Mouse (Mus musculus): ENCODE measurements around the gene Plet1.

The Plet1 gene

GRCm38 (mm10) chr9:50495405-50496150 is 1.3 kb downstream of the Plet1 start:
- DNase-seq (ENCODE audit: low spot score), result no peak

DNA sequence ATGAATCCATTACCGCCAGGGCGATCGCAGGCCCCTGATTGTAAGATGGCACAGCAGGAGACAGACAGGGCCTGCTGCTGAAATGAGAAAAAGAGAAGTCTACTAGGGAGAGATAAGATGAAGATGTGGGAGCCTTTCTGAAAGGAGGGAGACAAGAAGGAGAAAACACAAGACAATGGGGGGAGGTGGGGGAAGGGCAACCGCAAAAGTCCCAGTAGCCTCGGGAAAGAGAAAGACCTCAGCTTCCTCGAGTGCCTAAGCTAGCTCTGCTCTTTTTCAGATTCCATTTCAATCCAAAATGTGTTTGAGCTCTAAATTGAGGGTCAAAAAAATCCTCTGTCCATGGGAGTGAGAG is 1.8 kb downstream of the Plet1 start:
- no peak for DNase-seq (ENCODE audit: low spot score)

DNA sequence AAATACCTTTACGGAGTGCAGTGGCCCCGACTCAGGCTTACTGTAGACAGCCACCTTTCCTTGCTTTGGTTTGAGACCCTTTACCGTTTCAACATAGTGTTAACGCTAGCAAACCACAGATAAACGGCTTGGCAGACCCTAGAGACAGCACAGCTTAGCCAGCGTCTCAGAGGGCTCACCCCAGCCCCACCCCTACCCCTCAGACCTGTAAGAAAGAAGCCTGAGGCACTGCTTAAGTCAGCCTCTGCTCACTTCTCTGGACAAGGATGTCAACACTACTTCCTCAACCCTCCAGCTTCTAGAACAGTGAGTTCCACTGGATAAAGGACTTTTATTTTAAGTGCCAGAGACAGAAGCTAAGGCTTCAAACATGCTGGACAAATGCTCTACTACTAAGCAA is 2.2 kb downstream of the Plet1 start:
- DNase-seq (ENCODE audit: low spot score), result no peak

- no peak for DNase-seq (ENCODE audit: low spot score)
These were observed 2.8 kb downstream of the Plet1 start for GRCm38 (mm10) chr9:50497076-50497475.

- DNase-seq (ENCODE audit: low spot score), result no peak
These were observed 3.2 kb downstream of the Plet1 start for GRCm38 (mm10) chr9:50497536-50497935.

DNA sequence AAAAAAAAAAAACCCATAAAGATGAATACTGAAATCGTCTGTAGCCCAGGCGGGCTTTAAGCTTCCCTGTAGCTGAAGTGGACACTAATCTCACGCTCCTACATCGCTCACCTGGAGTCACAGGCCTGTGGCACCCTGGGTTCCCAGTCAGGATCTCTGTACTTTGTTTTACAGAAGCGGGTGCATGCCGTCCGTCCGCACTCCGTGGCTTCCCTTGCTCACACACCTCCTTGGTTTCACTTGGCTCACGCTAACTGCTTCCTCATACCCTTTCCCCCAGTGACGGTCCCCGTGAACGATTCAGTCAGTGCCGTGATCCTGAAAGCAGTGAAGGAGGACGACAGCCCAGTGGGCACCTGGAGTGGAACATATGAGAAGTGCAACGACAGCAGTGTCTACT is 4.5 kb downstream of the Plet1 start:
- DNase-seq (ENCODE audit: low spot score), result no peak

- DNase-seq (ENCODE audit: low spot score), result no peak
These were observed 5.5 kb downstream of the Plet1 start for GRCm38 (mm10) chr9:50499781-50500180.

- DNase-seq (ENCODE audit: low spot score), result no peak
These were observed 6.2 kb downstream of the Plet1 start for GRCm38 (mm10) chr9:50500467-50500973.

GRCm38 (mm10) chr9:50500974-50501501 is 6.7 kb downstream of the Plet1 start:
- no peak for DNase-seq (ENCODE audit: low spot score)

- DNase-seq (ENCODE audit: low spot score), result no peak
These were observed 8.6 kb downstream of the Plet1 start for GRCm38 (mm10) chr9:50502949-50503348.

DNA sequence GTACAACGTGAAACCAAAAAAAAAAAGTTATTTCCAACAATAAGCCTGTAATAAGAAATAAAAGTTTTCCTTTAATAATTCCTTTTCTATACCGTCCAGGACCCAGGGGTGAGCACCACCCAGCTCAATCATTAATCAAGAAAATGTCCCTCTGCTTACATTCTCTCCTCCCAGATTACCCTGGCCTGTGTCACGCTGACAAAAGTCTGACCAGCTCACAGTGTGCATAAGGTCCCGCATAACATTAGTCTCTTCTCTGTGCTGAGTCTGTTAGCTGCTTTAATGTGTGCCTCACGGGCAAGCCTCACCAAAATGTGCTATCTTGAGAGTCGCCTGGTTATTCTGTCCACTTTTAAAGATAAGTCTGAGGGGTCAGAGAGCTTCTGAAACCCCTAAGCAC is 11.1 kb downstream of the Plet1 start:
- DNase-seq (ENCODE audit: low spot score), result no peak

DNA sequence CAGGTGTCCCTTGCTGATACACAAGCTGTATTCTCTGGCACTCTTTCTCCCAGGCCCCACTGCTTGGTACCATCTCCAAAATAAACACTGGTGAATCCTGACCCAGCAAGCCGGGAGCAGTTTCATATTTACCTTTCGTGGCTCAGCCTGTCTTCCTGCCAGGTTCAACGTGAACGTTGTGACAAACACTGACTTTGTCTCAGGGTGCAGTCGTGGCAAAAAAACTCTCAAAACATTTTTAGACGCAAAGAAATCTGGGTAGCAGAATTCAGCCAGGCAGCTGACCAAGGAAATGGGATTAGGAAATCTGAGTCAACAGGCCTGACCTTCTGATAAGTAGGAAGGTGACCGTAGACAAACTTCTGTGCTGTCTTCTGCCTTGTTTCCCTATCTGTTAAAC is 13.2 kb downstream of the Plet1 start:
- no peak for DNase-seq (ENCODE audit: low spot score)

GRCm38 (mm10) chr9:50515462-50515861 is 21.1 kb downstream of the Plet1 start:
- DNase-seq (ENCODE audit: low spot score), result no peak

GRCm38 (mm10) chr9:50518781-50519180 is 24.5 kb downstream of the Plet1 start:
- peak; percentile 47 for DNase-seq (ENCODE audit: low spot score)

GRCm38 (mm10) chr9:50520748-50521147 is 26.4 kb downstream of the Plet1 start:
- no peak for DNase-seq (ENCODE audit: low spot score)

DNA sequence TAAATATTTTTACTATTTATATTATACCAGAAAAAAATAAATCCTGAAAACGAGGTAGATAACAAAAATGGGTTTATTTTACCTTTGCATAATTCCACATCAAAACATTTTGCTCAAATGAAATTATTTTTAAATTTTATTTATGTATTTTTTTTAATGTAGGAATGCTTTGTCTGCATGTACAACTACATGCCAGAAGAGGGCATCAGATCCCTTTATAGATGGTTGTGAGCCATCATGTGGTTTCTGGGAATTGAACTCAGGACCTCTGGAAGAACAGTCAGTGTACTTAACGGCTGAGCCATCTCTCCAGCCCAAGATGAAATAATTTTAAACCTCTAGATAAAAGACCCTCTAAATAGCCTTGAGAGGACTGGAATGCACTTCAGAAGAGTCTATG is 27.2 kb downstream of the Plet1 start:
- no peak for DNase-seq (ENCODE audit: low spot score)

DNA sequence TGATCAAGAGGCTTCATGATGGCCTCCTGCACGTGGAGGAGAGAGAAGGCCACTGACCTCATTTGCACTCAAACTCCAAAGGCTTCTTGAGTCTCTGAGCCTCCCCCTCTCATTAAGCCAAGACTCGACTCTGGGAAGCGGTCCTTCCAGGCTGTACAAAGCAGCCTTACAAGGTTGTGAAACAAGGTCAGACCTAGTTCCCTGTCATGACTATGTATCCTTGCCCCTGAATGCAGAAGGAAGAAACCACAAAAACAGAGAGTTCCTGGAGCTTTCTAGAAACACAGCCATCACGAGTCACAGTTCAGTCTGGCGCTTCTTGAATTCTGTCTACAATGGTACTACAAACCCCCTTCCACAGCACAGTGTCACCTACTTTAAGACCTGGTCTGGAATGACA is 28.2 kb downstream of the Plet1 start:
- peak; percentile 30 for DNase-seq (ENCODE audit: low spot score)

DNA sequence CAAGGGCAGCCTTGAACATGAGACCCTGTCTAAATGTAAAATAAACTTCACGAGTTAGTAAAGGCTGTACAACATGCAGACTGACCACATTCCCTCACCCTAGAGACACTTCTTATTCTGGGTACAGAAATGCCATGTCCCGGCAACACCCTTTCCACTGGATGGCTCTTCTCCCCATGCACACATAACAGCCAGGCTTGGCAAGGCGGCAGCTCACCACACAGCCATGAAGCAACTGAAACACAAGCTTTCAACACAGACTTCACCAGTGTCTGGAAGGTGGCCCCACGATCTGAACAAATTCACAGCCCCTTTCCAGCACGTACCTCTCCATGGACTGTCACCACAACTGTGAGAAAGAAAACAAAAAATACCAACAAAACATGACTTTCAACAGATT is 30.6 kb downstream of the Plet1 start:
- peak; percentile 33 for DNase-seq (ENCODE audit: low spot score)

GRCm38 (mm10) chr9:50525585-50525984 is 31.3 kb downstream of the Plet1 start:
- DNase-seq (ENCODE audit: low spot score), result no peak

- DNase-seq (ENCODE audit: low spot score), result no peak
These were observed 33.5 kb downstream of the Plet1 start for GRCm38 (mm10) chr9:50527860-50528259.

DNA sequence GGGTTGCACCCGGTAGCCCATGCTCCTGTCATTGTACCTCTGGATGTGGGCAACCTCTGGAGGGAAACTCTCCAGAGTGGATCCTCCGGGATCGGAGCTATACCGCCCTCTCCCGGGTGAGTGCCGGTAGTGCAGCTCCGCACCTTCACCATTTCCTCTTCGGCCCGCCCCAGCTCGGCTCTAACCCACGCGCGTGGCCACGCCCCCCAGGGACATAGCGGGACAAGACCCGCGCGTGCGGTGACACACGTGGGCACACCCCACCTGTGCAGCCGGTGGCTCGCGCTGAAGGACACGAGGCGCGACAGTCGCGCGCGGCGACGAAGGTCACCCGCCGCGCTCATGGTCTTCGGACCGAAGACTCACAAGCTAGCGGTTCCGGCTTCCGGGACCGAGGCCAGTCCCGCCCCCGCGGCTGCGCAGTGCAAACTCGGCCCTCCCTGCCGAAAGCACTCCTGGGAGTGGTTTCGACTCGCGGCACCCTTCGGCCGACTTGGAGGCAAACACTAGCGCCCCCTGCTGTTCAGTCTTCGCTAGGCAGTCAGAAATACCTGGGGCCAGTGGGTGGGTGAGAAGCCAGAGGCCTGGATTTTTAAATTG is 34.1 kb downstream of the Plet1 start, which contains the start of gene Pts:
Pts (minus strand) TSS at position 432 of the 600 bp plus-strand sequence.
- peak; percentile 98 for DNase-seq (ENCODE audit: low spot score)

- DNase-seq (ENCODE audit: low spot score), result no peak
These were observed 36.6 kb downstream of the Plet1 start for GRCm38 (mm10) chr9:50530890-50531289.

GRCm38 (mm10) chr9:50533328-50533727 is 39.0 kb downstream of the Plet1 start:
- DNase-seq (ENCODE audit: low spot score), result no peak
